Mouse (Mus musculus) heart, postnatal 25 days (tissue): ENCODE results near the gene Hdac5. TPM values are rescaled to one million over a fixed set of nuclear protein-coding genes. Genes with fewer than 3 reads are reported as not detected.

ENCODE experiments used
- DNase-seq: peaks from one replicate; pipeline ENCODE4 v3.0.0; 2022; ENCODE audit warnings: low spot score
- intact Hi-C: fragments of 180-260 bp; cut with DNase I; formaldehyde crosslinking; loops from one replicate; pipeline ENCODE4 v1.15.1; 2025
- total RNA-seq, 2 experiments: library from RNA; stranded (reverse); gene quantifications; 2 replicates each; pipeline ENCODE4 v1.2.3; 2021

Gene Hdac5
- total RNA-seq, 2 experiments from 2014 or later: 129 to 136 TPM

- peak; percentile 95 for DNase-seq
- intact Hi-C loops: loop anchor here (5.0 kb wide), 1 partner anchor 214 kb away; the partner anchor contains the start of gene Grn
Observed at GRCm38 (mm10) chr11:102218783-102219182, 11.2 kb downstream of the Hdac5 start.

DNA sequence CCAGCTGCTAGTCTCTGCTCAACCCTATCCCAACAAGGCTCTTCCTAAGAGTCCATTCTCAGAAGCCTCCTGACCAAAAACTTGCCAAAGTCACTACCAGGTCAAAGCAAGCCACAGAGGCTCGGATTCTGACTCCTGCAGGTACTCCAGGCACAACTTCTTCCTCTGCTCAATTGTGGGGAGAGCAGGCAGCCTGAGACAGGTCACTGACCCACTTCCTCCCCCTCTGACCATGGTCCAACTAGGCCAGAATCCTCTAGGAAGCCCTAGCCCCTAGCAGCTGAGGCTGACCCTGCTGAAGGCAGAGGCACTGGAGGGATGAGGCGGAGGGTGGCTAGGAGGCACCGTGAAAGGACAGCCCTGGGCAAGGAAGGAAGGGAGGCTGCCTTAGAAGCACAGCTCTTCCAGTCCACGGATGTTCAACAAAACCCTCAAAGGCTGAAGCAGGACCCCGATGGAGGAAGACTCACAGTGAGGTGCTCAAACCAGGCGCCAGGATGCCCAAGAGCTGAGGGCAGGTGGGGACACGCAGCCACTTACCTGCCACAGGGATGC lies 12.0 kb downstream of the Hdac5 start:
- DNase-seq: no peak
- intact Hi-C loops: loop anchor here (5.0 kb wide), 1 partner anchor 214 kb away; the partner anchor contains the start of gene Grn

DNA sequence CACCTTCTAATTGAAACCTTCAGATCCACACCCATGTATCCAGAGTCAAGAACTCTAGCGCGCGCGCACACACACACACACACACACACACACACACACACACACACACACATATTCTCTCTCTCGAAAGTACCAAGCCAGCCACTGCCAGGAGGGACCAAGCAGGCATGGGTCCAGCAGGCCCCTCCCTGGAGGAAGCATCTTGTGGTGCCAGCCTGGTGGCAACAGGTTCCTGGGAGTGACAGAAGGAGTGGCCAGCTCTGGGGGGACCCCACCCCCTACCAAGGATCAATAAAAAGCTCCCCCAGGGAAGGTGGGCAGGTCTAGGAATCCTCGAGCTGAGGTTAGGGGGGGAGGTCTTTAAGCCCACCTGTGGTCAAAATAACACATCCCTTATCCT lies 12.6 kb downstream of the Hdac5 start:
- DNase-seq: no peak
- intact Hi-C loops: loop anchor here (5.0 kb wide), 1 partner anchor 215 kb away; the partner anchor contains the start of gene Grn

GRCm38 (mm10) chr11:102216886-102217240 lies 13.1 kb downstream of the Hdac5 start:
- no peak for DNase-seq
- intact Hi-C loops: loop anchor here (5.0 kb wide), 1 partner anchor 215 kb away; the partner anchor contains the start of gene Grn

DNA sequence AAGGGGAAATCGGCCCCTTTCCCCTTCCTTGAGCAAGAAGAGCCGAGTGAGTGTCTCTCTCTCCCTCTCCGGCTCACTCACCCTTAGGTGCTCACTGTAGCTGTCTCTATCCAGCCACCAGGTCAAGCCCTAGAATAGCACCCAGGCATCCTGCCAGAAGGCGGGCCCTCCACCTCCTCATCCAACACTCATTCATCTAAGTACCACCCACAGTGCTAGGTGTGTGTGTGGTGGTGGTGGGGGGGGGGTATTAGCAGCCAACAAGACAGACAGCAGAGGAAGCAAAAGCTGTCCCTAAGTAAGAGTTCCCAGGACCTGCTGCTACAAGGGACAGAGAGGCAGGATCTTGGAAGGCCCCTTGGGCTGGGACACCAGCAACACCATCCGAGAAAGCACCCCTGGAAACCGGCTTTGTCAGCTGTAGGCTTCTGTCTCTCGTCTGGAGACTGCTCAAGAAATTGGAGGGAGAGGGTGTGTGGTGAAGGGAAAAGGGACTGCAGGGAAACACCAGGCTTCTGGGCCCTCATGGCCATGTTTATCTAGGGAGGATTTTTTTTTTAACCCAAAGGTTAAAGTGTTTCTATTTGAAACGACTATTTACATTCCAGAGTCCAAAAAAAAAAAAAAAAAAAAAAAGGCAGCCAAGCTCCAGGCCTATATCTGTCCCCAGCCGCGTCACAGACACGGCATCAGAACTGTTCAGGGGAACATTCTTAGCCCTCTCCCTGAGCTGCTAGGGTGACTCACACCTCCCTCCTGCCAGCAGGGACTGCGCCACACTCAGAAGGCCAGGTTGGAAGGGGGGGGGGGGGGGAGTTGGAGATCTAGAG lies 13.7 kb downstream of the Hdac5 start:
- peak; percentile 50 for DNase-seq
- intact Hi-C loops: loop anchor here (5.0 kb wide), 1 partner anchor 216 kb away; the partner anchor contains the start of gene Grn

DNA sequence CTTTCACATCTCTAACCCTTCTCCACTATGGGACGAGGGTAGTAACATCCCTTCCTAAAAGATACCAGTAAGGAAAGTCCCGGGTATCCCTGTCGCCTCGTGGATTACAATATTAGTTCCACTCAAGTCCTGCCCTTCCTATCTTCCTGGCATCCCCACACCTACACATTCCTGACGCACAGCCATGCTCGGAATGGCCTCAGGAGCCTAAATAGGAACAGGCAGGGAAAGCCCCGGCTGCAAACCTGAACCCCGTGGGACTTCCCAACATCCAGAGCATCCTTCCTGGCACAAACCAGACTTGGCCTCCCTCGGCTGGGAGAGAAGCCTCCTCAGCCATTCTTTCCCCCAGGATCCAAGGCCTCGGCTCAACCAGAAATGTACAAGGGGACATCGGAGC lies 14.5 kb downstream of the Hdac5 start:
- intact Hi-C loops: loop anchor here (5.0 kb wide), 1 partner anchor 217 kb away; the partner anchor contains the start of gene Grn
- no peak for DNase-seq

- intact Hi-C loops: loop anchor here (5.0 kb wide), 1 partner anchor 218 kb away; the partner anchor contains the start of gene Grn
- no peak for DNase-seq
Observed at GRCm38 (mm10) chr11:102214430-102215156, 15.4 kb downstream of the Hdac5 start.

DNA sequence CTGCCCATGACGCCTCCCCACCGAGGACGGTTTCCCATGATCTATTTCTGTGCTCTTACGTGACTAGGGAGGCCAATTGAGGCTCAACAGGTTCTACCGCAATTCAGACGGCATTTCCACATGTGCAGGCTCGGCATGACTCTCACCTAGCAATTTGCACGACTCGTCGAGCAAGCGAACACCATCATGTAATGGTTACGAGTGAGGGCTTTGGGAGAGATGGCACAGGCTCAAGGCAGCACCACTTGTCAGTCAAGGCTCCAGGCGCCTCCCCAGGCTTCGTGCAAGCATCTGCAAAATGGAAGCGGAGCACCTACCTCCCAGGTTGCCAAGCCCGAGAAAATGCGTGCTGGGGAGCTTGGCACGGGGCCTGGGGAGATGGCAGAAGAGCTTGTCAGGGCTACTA lies 18.0 kb downstream of the Hdac5 start:
- intact Hi-C loops: no loop called here
- no peak for DNase-seq

GRCm38 (mm10) chr11:102211011-102211410 lies 19.0 kb downstream of the Hdac5 start:
- intact Hi-C loops: no loop called here
- no peak for DNase-seq

DNA sequence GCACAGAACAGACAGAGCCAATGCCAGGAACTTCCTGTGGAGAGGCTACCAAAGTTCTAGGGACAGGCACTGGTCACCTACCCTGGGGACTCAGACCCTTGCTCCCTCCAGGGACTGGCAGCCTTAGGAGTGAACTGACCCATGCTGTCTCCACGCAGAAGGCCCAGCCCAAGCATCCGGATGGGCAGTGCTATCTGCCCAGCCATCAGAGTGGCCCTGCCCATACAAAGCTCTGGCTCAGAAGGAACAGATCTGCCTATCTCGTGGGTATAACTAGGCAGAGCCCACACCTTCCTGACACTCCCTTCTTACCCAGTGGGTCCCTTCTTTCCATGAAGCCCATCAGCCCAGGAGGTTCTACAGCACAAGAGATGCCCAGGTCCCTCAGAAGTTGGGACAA lies 19.8 kb downstream of the Hdac5 start:
- intact Hi-C loops: no loop called here
- no peak for DNase-seq

GRCm38 (mm10) chr11:102209742-102210141 lies 20.2 kb downstream of the Hdac5 start:
- DNase-seq: no peak

DNA sequence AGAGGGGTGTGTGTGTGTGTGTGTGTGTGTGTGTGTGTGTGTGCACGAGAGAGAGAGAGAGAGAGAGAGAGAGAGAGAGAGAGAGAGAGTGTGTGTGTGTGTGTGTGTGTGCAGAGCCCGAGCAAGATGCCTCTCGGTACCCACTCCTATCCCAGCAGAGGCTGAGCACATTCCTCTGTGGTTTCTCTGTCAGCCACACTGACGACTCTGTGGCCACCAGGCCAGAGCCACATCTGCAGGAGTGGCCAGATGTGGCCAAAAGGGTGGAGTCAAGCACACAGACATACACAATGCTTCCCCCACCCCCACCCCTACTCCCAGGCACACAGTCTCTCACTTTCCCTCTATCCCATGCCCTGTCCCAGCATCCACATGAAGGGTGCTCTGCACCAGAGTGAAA lies 21.1 kb downstream of the Hdac5 start:
- DNase-seq: no peak
- intact Hi-C loops: no loop called here

More at GRCm38 (mm10) chr11:102209742-102210141, 20.2 kb downstream of the Hdac5 start:
- intact Hi-C loops: no loop called here

- intact Hi-C loops: loop anchor here (2.0 kb wide), 1 partner anchor 15 kb away; no protein-coding TSS in a partner anchor
- no peak for DNase-seq
Observed at GRCm38 (mm10) chr11:102207825-102208777, 21.9 kb downstream of the Hdac5 start.

GRCm38 (mm10) chr11:102206481-102206880 lies 23.5 kb downstream of the Hdac5 start:
- no peak for DNase-seq
- intact Hi-C loops: loop anchor here (2.0 kb wide), 1 partner anchor 14 kb away; no protein-coding TSS in a partner anchor

DNA sequence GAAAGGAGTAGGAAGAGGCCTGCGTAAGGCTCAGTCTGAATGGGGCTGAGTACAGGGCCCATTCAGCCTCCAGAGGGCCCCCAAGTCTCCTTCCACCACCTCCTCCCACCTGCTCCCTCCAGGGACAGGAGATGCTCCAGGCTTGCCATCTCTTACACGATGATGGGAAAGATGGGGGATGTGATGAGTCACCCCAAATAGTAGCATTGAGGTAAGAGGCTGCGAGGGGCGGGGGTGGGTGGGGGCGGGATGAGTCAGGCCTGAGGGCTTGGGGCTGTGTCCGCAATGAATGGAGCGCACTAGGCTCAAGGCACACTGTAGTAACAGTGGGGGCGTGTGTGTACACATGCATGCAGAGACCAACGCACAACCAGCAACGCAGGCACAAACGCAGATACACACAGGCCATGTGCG lies 28.6 kb downstream of the Hdac5 start:
- intact Hi-C loops: no loop called here
- DNase-seq: no peak

- intact Hi-C loops: no loop called here
- no peak for DNase-seq
Observed at GRCm38 (mm10) chr11:102199856-102200255, 30.1 kb downstream of the Hdac5 start.

- intact Hi-C loops: no loop called here
- no peak for DNase-seq
Observed at GRCm38 (mm10) chr11:102198245-102198644, 31.7 kb downstream of the Hdac5 start.

- DNase-seq: no peak
- intact Hi-C loops: no loop called here
Observed at GRCm38 (mm10) chr11:102196018-102196797, 33.8 kb downstream of the Hdac5 start.
